Mouse (Mus musculus) megakaryocyte-erythroid progenitor cell, adult 5-6 weeks (primary cell): ENCODE results near the gene Coro2b. TPM values are rescaled to one million over a fixed set of nuclear protein-coding genes. Genes with fewer than 3 reads are reported as not detected.
A peak's percentile ranks its signal among the peaks of the same experiment; 100 is the strongest.

ENCODE experiments used
- ATAC-seq: replicated peaks from 2 replicates; pipeline ENCODE4 v1.8.0; 2016; ENCODE audit warnings: mild to moderate bottlenecking, inconsistent platforms; ENCODE audit not compliant: severe bottlenecking, poor library complexity, low FRiP score, low TSS enrichment
- total RNA-seq, 2 experiments: library from RNA; stranded (forward) in 1 of 2; stranded (reverse) in 1 of 2; fragments of 200-1000, 215-1000 nt in 1 of 2; fragments of >200 nt in 1 of 2; fragmentation: Nextera tagmentation in 1 of 2; gene quantifications; 2 replicates each; pipeline ENCODE4 v1.2.3; 2014 to 2017

Coro2b gene
- total RNA-seq, 2 experiments from 2014 or later: 1.2 TPM; not detected in 1

DNA sequence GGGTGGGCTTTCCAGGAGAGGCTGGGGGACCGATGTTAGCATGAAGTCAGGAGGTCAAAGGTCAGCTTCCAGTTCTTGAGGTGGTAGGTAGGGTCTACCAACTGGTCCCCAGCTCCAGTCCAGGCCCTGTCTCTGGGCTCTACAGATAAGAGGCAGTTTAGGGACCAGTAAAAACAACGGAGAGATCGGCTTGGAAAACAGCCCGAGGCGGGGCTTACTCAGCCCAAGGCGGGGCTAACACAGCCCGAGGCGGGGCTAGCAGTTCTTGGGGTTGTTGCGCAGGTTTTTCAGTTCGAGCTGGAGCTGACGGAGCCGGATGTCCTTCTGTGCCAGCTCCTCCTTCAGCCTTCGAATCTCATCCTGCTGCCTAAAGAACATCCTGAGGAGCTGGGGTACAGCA, 115.8 kb downstream of the Coro2b start:
- ATAC-seq: peak; percentile 94

DNA sequence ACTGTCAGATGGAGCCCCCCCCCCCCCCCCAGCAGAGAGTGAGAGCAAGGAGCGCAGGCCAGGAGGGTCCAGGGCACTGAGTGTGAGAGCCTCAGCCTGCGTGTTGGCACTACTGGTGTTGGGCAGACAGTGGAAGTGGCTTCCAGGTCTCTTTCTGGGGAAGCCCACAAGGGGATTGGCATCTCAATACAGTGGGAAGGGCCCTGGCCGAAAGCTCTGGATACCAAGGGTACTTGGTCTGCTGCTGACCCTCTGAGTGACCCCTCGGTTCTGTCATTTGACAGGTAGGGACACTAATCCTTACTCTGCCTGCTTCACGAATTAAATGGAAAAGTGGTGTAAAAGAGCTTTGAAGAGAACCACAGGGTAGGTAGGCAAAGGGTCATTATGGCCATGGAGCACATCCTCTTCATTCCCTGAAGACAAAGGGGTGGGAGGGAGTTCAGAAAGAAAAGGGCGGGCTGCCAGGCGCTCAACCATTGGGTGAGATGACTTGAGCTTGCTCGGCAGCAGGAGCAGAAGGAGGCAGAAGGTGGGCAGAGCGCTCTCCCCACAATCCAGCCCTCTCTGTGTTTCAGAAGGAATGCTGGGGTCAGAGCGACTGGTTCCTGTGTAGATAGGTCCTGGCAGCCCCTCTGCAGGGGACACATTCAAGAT, 116.5 kb downstream of the Coro2b start:
- ATAC-seq: 0 out of 2 replicates have a peak, but pooled peaks have one; percentile 2

DNA sequence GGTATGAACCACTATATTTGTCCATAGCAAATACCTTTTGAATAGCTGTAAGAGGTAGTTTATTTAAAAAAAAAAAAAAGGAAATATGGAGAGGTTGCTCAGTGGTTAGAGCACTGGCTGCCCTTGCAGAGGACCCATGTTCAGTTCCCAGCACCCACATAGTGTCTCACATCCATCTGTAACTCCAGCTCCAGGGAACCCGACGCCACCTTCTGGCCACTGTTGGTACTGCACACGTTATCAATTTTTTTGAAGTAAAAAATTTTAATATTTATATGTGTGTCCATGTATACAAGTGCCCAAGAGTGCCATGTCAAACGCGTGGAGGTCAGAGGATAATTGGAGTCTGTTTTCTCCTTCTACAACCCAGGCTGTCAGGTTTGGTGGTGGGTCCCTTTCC, 118.1 kb downstream of the Coro2b start:
- ATAC-seq: no peak

- peak; percentile 74 for ATAC-seq
These were observed 129.3 kb downstream of the Coro2b start for GRCm38 (mm10) chr9:62407357-62408146.

- no peak; the same call in 1 of the 2 replicates for ATAC-seq
These were observed 130.3 kb downstream of the Coro2b start for GRCm38 (mm10) chr9:62406423-62407013.

GRCm38 (mm10) chr9:62401589-62401988, 135.3 kb downstream of the Coro2b start:
- ATAC-seq: no peak

DNA sequence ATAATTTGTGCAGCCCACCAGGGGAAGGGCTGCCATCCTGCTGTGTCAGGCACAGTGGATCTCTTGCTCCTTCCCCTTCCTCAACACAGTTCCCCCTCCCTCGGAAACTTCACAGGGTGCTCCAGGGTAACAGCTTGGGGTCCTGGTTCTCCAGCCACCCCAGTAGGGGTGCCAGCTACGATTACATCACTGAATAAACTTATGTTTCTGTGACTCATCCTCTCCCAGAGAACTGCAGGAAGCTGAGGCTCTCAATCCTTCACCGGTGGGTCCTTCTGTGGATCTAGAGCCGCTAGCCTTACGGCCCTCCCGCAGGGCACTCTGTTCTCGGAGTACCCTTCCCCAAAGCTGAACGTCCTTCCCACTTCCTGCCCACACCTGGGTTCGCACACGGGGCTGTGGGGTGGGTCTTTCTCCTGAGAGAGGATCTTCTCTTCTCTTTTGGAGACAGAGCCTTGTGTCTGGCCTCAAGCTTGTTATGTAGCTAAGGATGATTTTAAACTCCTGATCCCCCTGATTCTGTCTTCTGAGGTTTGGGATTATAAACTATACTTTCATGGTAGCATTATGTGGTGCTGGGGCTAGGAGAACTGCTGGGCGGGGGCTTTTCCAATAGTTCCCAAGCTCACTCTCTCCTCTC, 136.2 kb downstream of the Coro2b start:
- ATAC-seq: no peak

- no peak for ATAC-seq
These were observed 142.7 kb downstream of the Coro2b start for GRCm38 (mm10) chr9:62394163-62394562.

DNA sequence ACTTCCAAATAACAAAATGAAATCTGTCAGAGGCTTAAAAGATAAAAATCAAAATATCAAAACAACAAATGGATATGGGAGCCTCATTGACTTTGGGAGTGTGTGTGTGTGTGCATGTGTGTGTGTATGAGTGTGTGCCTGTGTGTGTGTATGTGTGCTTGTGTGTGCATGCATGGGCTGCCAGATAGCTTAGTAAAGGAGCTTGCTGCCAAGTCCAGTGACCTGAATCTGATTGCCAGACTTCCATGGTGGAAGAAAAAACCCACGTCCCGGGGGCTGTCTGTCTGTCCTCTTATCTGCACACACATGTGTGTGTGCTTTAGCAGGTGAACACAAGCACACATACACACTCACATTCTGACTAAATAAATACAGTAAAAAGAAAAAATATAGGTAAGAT, 143.3 kb downstream of the Coro2b start:
- no peak for ATAC-seq

DNA sequence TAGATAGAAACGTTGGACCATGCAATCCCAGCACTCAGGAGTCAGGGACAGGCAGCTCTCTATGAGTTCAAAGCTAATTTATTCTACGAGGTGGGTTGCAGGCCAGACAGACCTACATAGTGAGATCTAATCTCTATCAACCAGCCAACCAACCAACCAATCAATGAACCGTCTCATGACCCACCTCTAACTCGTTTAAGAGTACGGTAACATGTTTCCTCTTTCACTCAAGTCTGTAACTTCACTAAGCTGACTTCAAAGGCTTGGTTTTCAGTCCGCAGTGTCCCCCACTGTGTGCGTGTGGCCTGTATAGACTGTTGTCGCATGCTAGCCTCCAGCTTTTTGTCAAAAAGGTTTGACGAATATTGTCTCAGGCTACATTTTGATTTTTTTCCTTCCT, 147.1 kb downstream of the Coro2b start:
- ATAC-seq: no peak

GRCm38 (mm10) chr9:62385727-62386518, 150.9 kb downstream of the Coro2b start:
- ATAC-seq: no peak

GRCm38 (mm10) chr9:62385062-62385461, 151.8 kb downstream of the Coro2b start:
- ATAC-seq: peak; percentile 87

- no peak for ATAC-seq
These were observed 154.2 kb downstream of the Coro2b start for GRCm38 (mm10) chr9:62382519-62383084.

DNA sequence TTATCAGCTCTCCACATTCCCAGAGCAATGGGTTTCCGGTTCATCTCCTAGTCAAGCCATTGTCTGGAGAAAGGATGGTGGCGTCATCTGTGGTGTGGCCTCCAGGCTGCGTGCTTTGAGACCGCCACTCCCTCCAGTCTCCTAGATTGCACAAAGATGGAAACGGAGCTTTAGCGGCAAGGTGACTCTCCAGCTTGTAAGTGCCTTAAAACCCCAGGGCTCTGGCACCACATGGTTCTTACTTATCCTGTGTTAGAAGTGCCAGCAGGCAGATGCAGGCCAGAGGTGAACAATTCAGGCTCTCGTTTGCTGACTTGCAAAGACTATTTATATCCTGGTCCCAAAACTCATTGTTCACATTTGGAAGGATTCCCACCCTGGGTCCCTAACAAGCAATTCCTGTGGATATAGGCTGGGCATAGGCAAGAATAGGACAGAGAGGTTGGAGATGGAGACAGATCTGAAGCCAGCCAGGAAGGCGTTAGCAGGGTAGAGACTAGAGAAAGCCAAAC, 155.4 kb downstream of the Coro2b start:
- ATAC-seq: no peak

GRCm38 (mm10) chr9:62380351-62380750, 156.5 kb downstream of the Coro2b start:
- ATAC-seq: no peak

GRCm38 (mm10) chr9:62377897-62378296, 158.9 kb downstream of the Coro2b start:
- no peak for ATAC-seq

GRCm38 (mm10) chr9:62374276-62374675, 162.6 kb downstream of the Coro2b start:
- no peak for ATAC-seq

DNA sequence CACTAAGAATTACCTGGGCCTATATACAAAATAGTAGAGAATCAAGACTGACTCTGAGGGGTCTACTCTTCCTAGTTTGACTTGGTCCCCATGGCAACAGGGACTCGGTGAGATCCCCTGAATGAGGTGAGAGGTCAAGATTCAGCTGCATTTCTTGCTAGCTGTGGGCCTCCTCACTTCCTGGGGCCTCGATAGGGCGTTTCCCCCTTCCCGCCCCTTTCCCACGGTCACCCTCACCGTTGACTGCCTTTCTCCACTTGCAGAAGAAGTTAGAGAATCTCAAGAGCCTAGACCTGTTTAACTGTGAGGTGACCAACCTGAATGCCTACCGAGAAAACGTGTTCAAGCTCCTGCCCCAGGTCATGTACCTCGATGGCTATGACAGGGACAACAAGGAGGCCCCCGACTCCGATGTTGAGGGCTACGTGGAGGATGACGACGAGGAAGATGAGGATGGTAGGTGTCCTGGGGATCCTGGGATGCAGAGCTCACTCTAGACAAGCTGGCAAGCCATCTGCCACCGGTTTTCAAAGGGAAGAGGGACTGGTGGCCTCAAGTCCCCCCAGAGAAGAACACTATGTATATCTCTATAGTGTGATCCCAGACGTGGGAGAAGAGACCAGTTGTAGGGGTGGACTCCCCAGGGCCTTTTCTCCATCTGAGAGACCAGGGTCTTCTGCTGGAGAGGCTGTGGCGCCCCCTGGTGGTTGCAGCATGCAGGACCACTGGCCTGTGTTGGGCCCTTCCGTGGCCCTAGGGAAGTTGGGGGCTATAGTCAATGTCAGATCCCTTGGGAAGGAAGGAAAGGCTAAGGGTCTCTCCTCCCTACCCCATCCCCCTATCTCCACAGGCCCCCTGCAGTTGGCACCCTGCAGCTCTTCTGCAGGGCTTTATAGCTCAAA, 163.4 kb downstream of the Coro2b start:
- peak; percentile 39 for ATAC-seq
